Mouse (Mus musculus): ENCODE data around the gene P2rx3. TPM values are rescaled to one million over a fixed set of nuclear protein-coding genes. Genes with fewer than 3 reads are reported as not detected.

The P2rx3 gene
- total and polyA plus RNA-seq, 3 experiments, result 2.2 to 7.1 (median 3.7) TPM

GRCm38 (mm10) chr2:85050001-85050634, 12.9 kb upstream of the P2rx3 start:
- no peak overlapping the region for H3K4me3 ChIP-seq (replicated peaks in 1 of 3; ENCODE audit: low read depth in 2 of 3, low read length in 2 of 3, poor library complexity in 1 of 3)
- no peak for TF ChIP-seq CHD2 (IDR thresholded peaks at IDR 0.05; ENCODE audit: low read length)
- TF ChIP-seq CHD1 (IDR thresholded peaks at IDR 0.05; ENCODE audit: low read depth, low read length), result no peak
- no peak for TF ChIP-seq ZKSCAN1 (IDR thresholded peaks at IDR 0.05; ENCODE audit: borderline replicate concordance, low read depth, low read length)
- TF ChIP-seq SIN3A (IDR thresholded peaks at IDR 0.05; ENCODE audit: low read length), result no peak
- no peak for TF ChIP-seq ZMIZ1 (IDR thresholded peaks at IDR 0.05; ENCODE audit: low read depth, low read length)
- TF ChIP-seq BHLHE40 (IDR thresholded peaks at IDR 0.05; ENCODE audit: low read depth, low read length), result no peak
- no peak for TF ChIP-seq IRF4 (IDR thresholded peaks at IDR 0.05; ENCODE audit: low read depth, low read length)
- no peak for TF ChIP-seq CTCF (conservative IDR thresholded peaks at IDR 0.05 in 1 of 2, IDR thresholded peaks at IDR 0.05 in 1 of 2; ENCODE audit: low read depth in 2 of 2, low read length in 2 of 2)
- TF ChIP-seq USF2 (conservative IDR thresholded peaks at IDR 0.05; ENCODE audit: low read depth, low read length), result no peak
- no peak for TF ChIP-seq RCOR1 (conservative IDR thresholded peaks at IDR 0.05; ENCODE audit: low read depth, low read length)
- no peaks in the 10 kb centered on the region for H3K27me3 ChIP-seq (replicated peaks)
- no peak overlapping the region for H3K9ac ChIP-seq (ENCODE audit: insufficient read depth, low read depth)
- H3K79me2 ChIP-seq (replicated peaks; ENCODE audit: control insufficient read depth, extremely low read depth, insufficient read depth, poor library complexity, severe bottlenecking), result no peaks in the 10 kb centered on the region
- no peak overlapping the region for H3K27ac ChIP-seq (ENCODE audit: insufficient read depth, low read depth)
- DNase-seq (ENCODE audit: extremely low read depth), result no peak
- peaks cover 7 to 38% of the 10 kb centered on the region in 2 experiments for H3K4me1 ChIP-seq (ENCODE audit: control insufficient read depth in 1 of 2, insufficient read depth in 2 of 2)
- in situ Hi-C loops (cut with MboI; ENCODE audit: low pct_ligation_motif_present, low pct_unique_long_range_greater_than_20kb, low sequenced_read_pairs), result no loop called here
- dilution Hi-C loops (cut with MboI; ENCODE audit: extremely low pct_ligation_motif_present, extremely low pct_unique_long_range_greater_than_20kb, low sequenced_read_pairs), result no loop called here
- H3K9me3 ChIP-seq (replicated peaks; ENCODE audit: low read length), result no peaks in the 10 kb centered on the region
- H3K36me3 ChIP-seq (replicated peaks in 1 of 2; ENCODE audit: control insufficient read depth in 1 of 2, insufficient read depth in 1 of 2, low read length in 1 of 2), result peaks cover 19 to 48% of the 10 kb centered on the region in 2 experiments
- no peak overlapping the region for H3K4me2 ChIP-seq (ENCODE audit: insufficient read depth, low read depth, poor library complexity, severe bottlenecking)

- Histone ChIP-seq H3K27ac (ENCODE audit: insufficient read depth, low read depth) (no peak overlapping the region), H3K36me3 (replicated peaks in 1 of 2; ENCODE audit: control insufficient read depth in 1 of 2, insufficient read depth in 1 of 2, low read length in 1 of 2) (peaks cover 25 to 49% of the 10 kb centered on the region in 2 experiments), H3K27me3 (replicated peaks) (no peaks in the 10 kb centered on the region), H3K4me1 (ENCODE audit: control insufficient read depth in 1 of 2, insufficient read depth in 2 of 2) (peaks cover 7 to 44% of the 10 kb centered on the region in 2 experiments), H3K4me3 (replicated peaks in 1 of 3; ENCODE audit: low read depth in 2 of 3, low read length in 2 of 3, poor library complexity in 1 of 3) (no peak overlapping the region), H3K4me2 (ENCODE audit: insufficient read depth, low read depth, poor library complexity, severe bottlenecking) (no peak overlapping the region), H3K79me2 (replicated peaks; ENCODE audit: control insufficient read depth, extremely low read depth, insufficient read depth, poor library complexity, severe bottlenecking) (no peaks in the 10 kb centered on the region), H3K9ac (ENCODE audit: insufficient read depth, low read depth) (no peak overlapping the region), H3K9me3 (replicated peaks; ENCODE audit: low read length) (no peaks in the 10 kb centered on the region)
- DNase-seq (ENCODE audit: extremely low read depth), result no peak
- TF ChIP-seq SIN3A (IDR thresholded peaks at IDR 0.05; ENCODE audit: low read length), result no peak
- no peak for TF ChIP-seq POLR2A (IDR thresholded peaks at IDR 0.05; ENCODE audit: low read depth, low read length)
- no peak for TF ChIP-seq SMC3 (IDR thresholded peaks at IDR 0.05; ENCODE audit: low read depth, low read length)
- TF ChIP-seq KAT2A (IDR thresholded peaks at IDR 0.05; ENCODE audit: insufficient replicate concordance, low read length), result no peak
- TF ChIP-seq USF2 (conservative IDR thresholded peaks at IDR 0.05; ENCODE audit: low read depth, low read length), result no peak
- no peak for TF ChIP-seq GABPA (IDR thresholded peaks at IDR 0.05; ENCODE audit: insufficient replicate concordance, low read depth, low read length)
- TF ChIP-seq ETS1 (conservative IDR thresholded peaks at IDR 0.05; ENCODE audit: low read depth, low read length), result no peak
- no peak for TF ChIP-seq JUN (IDR thresholded peaks at IDR 0.05; ENCODE audit: insufficient read depth, low read depth, low read length)
- TF ChIP-seq ELF1 (IDR thresholded peaks at IDR 0.05; ENCODE audit: low read depth, low read length), result no peak
- TF ChIP-seq ZC3H11A (IDR thresholded peaks at IDR 0.05; ENCODE audit: low read depth, low read length), result no peak
- no peak for TF ChIP-seq UBTF (IDR thresholded peaks at IDR 0.05; ENCODE audit: low read depth, low read length)
- TF ChIP-seq IRF4 (IDR thresholded peaks at IDR 0.05; ENCODE audit: low read depth, low read length), result no peak
- TF ChIP-seq TCF12 (IDR thresholded peaks at IDR 0.05; ENCODE audit: low read depth, low read length), result no peak
- TF ChIP-seq RCOR1 (conservative IDR thresholded peaks at IDR 0.05; ENCODE audit: low read depth, low read length), result no peak
- TF ChIP-seq JUND (conservative IDR thresholded peaks at IDR 0.05; ENCODE audit: low read depth, low read length), result no peak
- no peak for TF ChIP-seq TBP (conservative IDR thresholded peaks at IDR 0.05; ENCODE audit: low read depth, low read length)
- dilution Hi-C loops (cut with MboI; ENCODE audit: extremely low pct_ligation_motif_present, extremely low pct_unique_long_range_greater_than_20kb, low sequenced_read_pairs) (no loop called here), in situ Hi-C loops (cut with MboI; ENCODE audit: low pct_ligation_motif_present, low pct_unique_long_range_greater_than_20kb, low sequenced_read_pairs) (no loop called here)
These were observed 12.0 kb upstream of the P2rx3 start for GRCm38 (mm10) chr2:85049277-85049676.
